Mouse (Mus musculus) kidney, postnatal 10 days (tissue): ENCODE data around the gene Gm5426.
"Not testable (repeated sequence)": the region's sequence is repeated elsewhere in the genome, so short reads cannot be mapped to it uniquely, and the experiment has no call there.

Experiments
- DNase-seq: peaks from one replicate; pipeline ENCODE4 v3.0.0; 2021; ENCODE audit warnings: mixed read lengths

Gm5426 gene

DNA sequence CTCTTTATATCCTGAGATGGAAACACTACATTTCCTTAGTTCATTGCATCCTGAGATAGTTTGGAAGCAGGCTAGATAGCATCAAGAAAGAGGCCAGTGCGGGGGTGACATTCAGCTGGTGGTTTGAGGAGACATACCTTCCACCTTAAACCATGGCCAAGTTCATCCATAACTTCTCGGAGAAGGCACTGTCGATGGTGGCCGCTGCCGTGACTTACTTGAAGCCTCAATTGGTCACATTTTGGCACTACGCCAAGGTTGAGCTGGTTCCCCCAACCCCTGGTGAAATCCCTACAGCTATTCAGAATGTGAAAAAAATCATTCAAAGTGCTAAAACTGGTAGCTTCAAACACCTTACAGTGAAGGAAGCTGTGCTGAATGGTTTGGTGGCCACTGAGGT, at the start of gene Gm5426:
TSS of gene Gm5426 (plus strand) at position 153 of the 400 bp plus-strand sequence.
- not testable (repeated sequence) for DNase-seq

DNA sequence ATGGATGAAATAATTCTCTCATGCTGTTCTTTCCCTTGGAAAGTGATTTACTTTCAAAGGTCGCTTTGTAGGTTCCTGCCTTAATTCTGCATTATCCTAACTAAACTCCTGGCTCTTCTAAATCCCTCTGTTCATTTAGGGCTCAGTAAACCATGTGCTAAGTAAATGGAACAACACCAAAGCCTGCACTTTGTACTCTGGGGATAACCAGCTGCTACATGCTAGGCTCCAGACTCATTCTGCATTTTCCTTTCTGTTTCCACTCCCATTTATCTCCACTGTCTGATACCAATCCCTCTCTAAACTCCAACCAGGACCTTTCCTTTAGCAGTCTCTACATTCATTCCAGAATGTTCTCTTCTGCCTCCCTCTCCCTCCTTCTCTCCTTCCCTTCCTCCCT, 46.7 kb upstream of the Gm5426 start:
- DNase-seq: no peak

DNA sequence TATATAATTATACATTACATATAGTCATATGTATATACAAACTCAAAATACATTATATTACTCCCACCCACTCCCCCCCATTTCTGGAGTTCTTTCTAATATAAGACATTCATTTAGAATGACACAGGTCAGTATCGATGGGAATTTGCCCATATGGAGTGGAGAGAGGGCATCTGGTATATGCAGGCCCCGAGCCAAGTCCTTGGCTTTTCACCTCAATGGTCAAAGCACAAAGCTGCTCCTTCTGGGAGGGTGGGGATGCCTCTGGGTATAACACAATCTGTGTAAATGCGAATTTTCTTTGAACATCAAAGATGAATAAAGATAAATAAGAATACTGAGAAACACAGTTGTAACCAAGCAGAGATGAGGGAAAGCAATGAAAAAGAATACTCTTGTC, 46.0 kb upstream of the Gm5426 start:
- no peak for DNase-seq

- no peak for DNase-seq
Measured at GRCm38 (mm10) chr10:96093890-96094531, 42.4 kb upstream of the Gm5426 start.

DNA sequence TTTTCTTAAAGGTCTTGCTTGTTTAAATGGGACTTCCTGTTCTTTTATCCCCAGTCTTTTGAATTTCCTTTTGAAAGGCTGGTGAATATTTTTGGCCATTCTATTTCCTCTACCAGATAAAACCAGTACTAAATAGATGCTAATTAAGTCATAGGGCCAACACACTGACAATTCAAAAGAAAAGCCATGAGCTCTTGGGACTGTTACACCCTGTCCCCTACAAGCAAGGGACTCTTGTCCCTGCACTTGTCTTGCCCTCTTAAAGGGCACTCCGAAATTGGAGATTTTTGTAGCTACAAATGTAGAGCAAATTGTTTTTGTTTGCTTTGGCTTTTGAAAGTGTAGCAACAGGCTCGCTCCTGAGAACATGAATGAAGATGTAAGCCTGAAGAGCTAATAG, 41.8 kb upstream of the Gm5426 start:
- DNase-seq: no peak

GRCm38 (mm10) chr10:96096730-96097129, 39.7 kb upstream of the Gm5426 start:
- no peak for DNase-seq

DNA sequence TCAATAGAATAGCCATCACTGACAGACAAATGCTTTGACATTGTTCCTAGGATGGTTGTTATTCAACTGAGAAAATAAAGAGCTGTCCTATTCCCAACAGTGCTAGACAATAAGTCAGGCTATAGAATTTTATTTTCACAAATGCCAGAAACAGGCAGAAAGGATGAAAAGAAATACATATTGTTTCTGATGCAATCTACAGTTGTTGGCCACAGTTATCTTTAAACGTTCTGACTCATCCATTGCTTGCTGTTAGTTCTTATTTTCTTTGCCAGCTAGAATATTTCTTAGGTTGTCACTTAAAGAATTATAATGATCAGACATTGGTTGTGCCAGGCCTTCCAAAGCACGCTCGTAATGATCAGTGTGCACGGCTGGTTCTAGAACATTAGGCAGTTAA, 35.4 kb upstream of the Gm5426 start:
- DNase-seq: no peak

DNA sequence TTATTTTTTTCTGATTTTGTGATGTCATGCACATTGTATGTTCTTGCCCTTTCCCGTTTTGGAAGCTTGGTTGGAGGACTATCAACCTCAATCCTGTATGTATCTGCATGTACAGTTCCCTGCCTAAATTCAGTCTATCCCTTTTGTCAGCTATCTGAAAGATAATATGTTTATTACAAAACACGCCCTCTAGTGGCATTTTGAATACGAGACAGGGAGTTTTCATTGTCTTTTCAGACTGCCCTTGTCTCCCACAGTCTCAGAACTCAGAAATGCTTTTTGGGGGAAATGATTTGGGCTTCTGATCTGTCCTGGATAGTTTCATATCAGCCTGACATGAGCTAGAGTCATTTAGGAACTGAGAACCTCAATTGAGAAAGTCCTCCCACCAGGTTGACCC, 32.2 kb upstream of the Gm5426 start:
- no peak for DNase-seq

DNA sequence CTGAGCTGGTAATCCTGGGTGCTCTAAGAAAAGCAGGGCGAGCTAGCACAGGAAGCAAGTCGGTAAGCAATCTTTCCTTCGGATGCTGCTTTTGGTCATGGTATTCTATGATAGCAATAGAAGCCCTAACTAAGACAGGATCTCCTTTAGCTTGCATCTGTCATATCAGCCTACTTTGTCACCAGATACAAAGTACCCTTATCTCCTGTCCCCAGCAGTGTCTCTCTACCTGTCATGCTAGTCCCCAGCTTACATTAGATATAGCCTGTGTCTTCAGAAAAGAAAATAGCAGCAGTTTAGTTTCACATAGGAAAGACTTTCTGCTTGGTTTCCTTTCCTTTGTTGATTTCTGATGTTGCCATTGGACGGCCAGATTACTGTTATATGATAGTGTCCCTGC, 31.8 kb upstream of the Gm5426 start:
- DNase-seq: no peak

DNA sequence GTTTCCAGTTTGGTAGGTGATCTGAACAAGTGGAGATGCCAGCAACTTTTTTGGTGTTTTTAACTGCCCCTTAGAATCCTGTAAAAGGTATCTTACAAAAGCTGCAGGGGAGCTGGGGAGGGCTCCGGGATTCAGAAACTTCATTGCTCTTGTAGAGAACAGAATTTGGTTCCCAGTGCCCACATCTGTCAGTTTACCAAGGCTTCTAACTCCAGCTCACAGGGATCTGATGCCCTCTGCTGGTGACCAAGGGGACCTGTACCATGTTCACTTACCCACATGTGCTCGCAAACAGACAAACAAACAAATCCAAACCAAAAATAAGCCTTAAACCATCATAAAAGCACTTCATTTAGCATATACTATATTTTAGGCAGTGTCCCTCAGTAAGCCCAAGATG, 31.3 kb upstream of the Gm5426 start:
- DNase-seq: no peak

GRCm38 (mm10) chr10:96106972-96107720, 29.3 kb upstream of the Gm5426 start:
- no peak for DNase-seq

DNA sequence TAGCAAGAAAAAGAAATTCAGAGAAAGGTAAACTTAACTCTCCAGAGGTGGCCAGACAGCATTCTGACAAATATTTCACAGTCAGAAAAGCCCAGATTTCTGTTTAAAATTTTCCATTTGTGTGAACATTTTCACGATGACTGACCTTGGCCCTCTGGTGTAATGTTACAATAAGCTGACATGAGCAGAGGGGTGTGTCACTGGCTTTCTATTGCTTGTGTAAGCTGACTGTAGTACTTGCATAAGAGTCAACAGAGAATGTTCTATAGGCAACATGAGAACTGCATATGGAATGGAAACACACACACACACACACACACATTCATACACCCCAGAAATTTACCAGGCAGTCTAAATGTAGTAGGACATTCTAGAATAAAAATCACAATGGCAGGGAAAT, 28.6 kb upstream of the Gm5426 start:
- no peak for DNase-seq

GRCm38 (mm10) chr10:96115325-96115724, 21.1 kb upstream of the Gm5426 start:
- no peak for DNase-seq

- DNase-seq: no peak
Measured at GRCm38 (mm10) chr10:96120821-96121220, 15.6 kb upstream of the Gm5426 start.

- no peak for DNase-seq
Measured at GRCm38 (mm10) chr10:96121249-96122010, 15.0 kb upstream of the Gm5426 start.

DNA sequence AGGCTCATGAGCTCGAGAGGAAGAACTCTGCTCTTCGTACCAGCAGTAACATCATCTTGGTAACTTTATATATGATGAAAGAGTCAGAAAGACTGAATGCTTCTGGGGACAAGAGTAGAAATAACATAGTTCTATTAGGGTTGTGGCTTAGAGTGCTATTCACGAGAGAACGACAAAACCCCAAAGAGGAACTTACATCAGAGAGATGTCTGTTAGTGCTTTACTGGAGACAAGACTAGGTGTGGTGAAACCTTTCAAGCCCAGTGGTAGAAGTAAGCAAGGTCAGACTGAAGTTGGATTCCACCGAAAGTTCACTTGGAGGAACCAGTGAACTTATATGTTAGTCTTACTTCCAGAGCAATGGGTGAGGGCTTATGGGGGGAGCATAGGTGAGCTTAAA, 12.5 kb upstream of the Gm5426 start:
- DNase-seq: no peak

GRCm38 (mm10) chr10:96124290-96124689, 12.1 kb upstream of the Gm5426 start:
- DNase-seq: no peak

- DNase-seq: no peak
Measured at GRCm38 (mm10) chr10:96125771-96126454, 10.5 kb upstream of the Gm5426 start.

- DNase-seq: no peak
Measured at GRCm38 (mm10) chr10:96129213-96129612, 7.2 kb upstream of the Gm5426 start.

DNA sequence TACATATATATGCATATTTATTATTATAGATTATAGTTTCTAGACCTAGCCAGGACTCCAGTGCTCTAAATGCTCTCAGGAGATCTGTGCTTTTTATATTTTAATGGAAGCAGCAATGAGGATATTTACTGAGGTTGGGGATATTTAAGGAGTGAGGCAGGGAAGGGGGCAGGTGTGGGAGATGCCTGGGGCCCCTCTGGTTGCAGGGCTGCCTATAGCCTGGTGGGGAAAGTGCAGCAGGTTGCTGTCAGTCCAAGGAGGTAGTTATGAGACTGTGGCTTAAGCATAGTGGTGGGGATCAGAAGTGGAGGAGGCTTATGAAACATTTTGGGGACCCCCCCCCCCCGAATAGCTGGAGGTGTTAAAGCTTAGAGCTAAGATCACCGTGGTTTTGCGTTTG, 6.0 kb upstream of the Gm5426 start:
- no peak for DNase-seq

GRCm38 (mm10) chr10:96131112-96131511, 5.3 kb upstream of the Gm5426 start:
- no peak for DNase-seq

GRCm38 (mm10) chr10:96132161-96132560, 4.2 kb upstream of the Gm5426 start:
- peak; percentile 77 for DNase-seq

- no peak for DNase-seq
Measured at GRCm38 (mm10) chr10:96138585-96138984, 2.2 kb downstream of the Gm5426 start.
